Mouse (Mus musculus): Measurements from ENCODE around the gene Styxl1.

DNA sequence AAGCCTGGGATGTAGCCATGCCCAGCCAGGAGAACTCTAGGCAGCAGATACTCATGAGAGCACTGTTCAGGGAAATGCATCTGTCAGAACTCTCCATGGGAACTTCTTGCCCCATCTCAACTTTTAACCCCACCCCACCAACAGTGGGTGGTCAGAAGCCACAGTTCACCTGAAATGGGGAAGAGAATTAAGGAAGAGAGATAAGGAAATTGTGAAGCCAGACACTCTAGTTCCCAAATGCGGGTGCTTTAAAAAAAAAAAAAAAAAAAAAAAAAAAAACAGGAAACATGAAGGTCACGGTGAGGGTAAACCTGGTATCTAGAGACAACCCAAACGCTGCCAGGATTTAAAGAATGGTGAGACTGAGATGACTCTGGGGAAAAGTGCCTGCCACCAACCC lies 5.7 kb downstream of the Styxl1 start:
- TF ChIP-seq CTCF (IDR thresholded peaks at IDR 0.05; ENCODE audit: low read depth): no peak
- TF ChIP-seq EP300 (IDR thresholded peaks at IDR 0.05; ENCODE audit: low read depth): no peak

Data from heart, postnatal 0 days (tissue).